ENCODE assay signal across 8 mouse cellular contexts in genomic region chr5:111261733-111262573, GRCm38 (mm10).
DNase-seq lines count a peak whose midpoint lies in the region; ATAC-seq and TF ChIP-seq lines count a peak whose summit lies in the region.

No protein-coding gene starts in this region.

- H3K27ac ChIP-seq in cortical plate, adult 2 months (ENCODE audit: insufficient read depth, low read length): peak overlapping the region; percentile 43
- 0 out of 2 replicates have a peak overlapping the region, but pooled peaks have one; percentile 31 for H3K27ac ChIP-seq in hindbrain, embryonic 11.5 days (ENCODE audit: low read depth, low read length)
- peak overlapping the region; percentile 10; the same call in 1 of the 2 replicates for H3K27ac ChIP-seq in limb, embryonic 13.5 days
- peak overlapping the region; percentile 80 for H3K27ac ChIP-seq in olfactory bulb, adult 2 months (ENCODE audit: insufficient read depth, low read depth, low read length)

- TF ChIP-seq POLR2A in cortical plate, adult 2 months (IDR thresholded peaks at IDR 0.05; ENCODE audit: extremely low read depth, insufficient read depth, low read length): no peak
- TF ChIP-seq POLR2A in olfactory bulb, adult 2 months (IDR thresholded peaks at IDR 0.05; ENCODE audit: insufficient read depth, low read depth, low read length): no peak

- H3K9ac ChIP-seq in hindbrain, embryonic 11.5 days (ENCODE audit: low read depth, low read length): 0 out of 2 replicates have a peak overlapping the region, but pooled peaks have one; percentile 4
- no peak overlapping the region for H3K9ac ChIP-seq in limb, embryonic 13.5 days

- no peak overlapping the region for H3K4me2 ChIP-seq in hindbrain, embryonic 11.5 days (replicated peaks; ENCODE audit: low read depth, low read length)
- H3K4me2 ChIP-seq in limb, embryonic 13.5 days (replicated peaks): no peak overlapping the region

- no peaks in the 10 kb centered on the region for H3K9me3 ChIP-seq in hindbrain, embryonic 11.5 days (ENCODE audit: control insufficient read depth, low read length)
- peaks cover 10% of the 10 kb centered on the region; the same call in 1 of the 2 replicates for H3K9me3 ChIP-seq in limb, embryonic 13.5 days

- 69% methylated on average over 13 of the region's 13 CpGs for WGBS in hindbrain, embryonic 11.5 days
- 58% methylated on average over 13 of the region's 13 CpGs for WGBS in limb, embryonic 13.5 days
- 49% methylated on average over 13 of the region's 13 CpGs for WGBS in olfactory bulb, adult 2 months

- no peak for ATAC-seq in hindbrain, embryonic 11.5 days (ENCODE audit: low FRiP score)
- no peak for ATAC-seq in limb, embryonic 13.5 days (ENCODE audit: low FRiP score, low read depth)

- H3K4me1 ChIP-seq in cortical plate, adult 2 months (ENCODE audit: control insufficient read depth, insufficient read depth, low read length): peaks cover 12% of the 10 kb centered on the region; the same call in 1 of the 2 replicates
- H3K4me1 ChIP-seq in hindbrain, embryonic 11.5 days (replicated peaks; ENCODE audit: control insufficient read depth, insufficient read depth, low read length): peaks cover 16% of the 10 kb centered on the region
- H3K4me1 ChIP-seq in limb, embryonic 13.5 days: peaks cover 24% of the 10 kb centered on the region
- peaks cover 34% of the 10 kb centered on the region for H3K4me1 ChIP-seq in olfactory bulb, adult 2 months (ENCODE audit: control insufficient read depth, insufficient read depth, low read length)

- no peak overlapping the region for H3K4me3 ChIP-seq in cortical plate, adult 2 months (ENCODE audit: insufficient read depth, low read length)
- H3K4me3 ChIP-seq in hindbrain, embryonic 11.5 days (ENCODE audit: low read depth, low read length): no peak overlapping the region
- no peak overlapping the region for H3K4me3 ChIP-seq in limb, embryonic 13.5 days
- H3K4me3 ChIP-seq in olfactory bulb, adult 2 months (ENCODE audit: insufficient read depth, low read depth, low read length): no peak overlapping the region

- no peak for TF ChIP-seq CTCF in cortical plate, adult 2 months (IDR thresholded peaks at IDR 0.05; ENCODE audit: extremely low read depth, insufficient read depth, low read length)
- TF ChIP-seq CTCF in olfactory bulb, adult 2 months (IDR thresholded peaks at IDR 0.05; ENCODE audit: insufficient read depth, low read depth, low read length): no peak

- H3K36me3 ChIP-seq in hindbrain, embryonic 11.5 days (ENCODE audit: control insufficient read depth, insufficient read depth, low read length): no peaks in the 10 kb centered on the region; the same call in 1 of the 2 replicates
- peaks cover 27% of the 10 kb centered on the region for H3K36me3 ChIP-seq in limb, embryonic 13.5 days

- no peaks in the 10 kb centered on the region for H3K27me3 ChIP-seq in hindbrain, embryonic 11.5 days (ENCODE audit: control insufficient read depth, insufficient read depth, low read length)
- no peaks in the 10 kb centered on the region for H3K27me3 ChIP-seq in limb, embryonic 13.5 days

- peak; percentile 67 for DNase-seq in CD4-positive helper T cell, adult 2 months (ENCODE audit: low read depth, low spot score)
- DNase-seq in hindbrain, embryonic 11.5 days (ENCODE audit: low spot score): no peak
- no peak for DNase-seq in cerebellum, adult 11-12 months
- no peak for DNase-seq in ovary, postnatal 36 days (ENCODE audit: low spot score)
- DNase-seq in testis, postnatal 14 days (ENCODE audit: low spot score): no peak

Comparison
In these comparisons a context has a peak if more than half of its experiments do, and no peak if none do; other contexts are left out.
1. H3K27ac ChIP-seq: peak in every context shown above with its lines; median percentile 80 in olfactory bulb, adult 2 months; 43 in cortical plate, adult 2 months; 31 in hindbrain, embryonic 11.5 days; 10 in limb, embryonic 13.5 days.